Mouse (Mus musculus): ENCODE data around the gene Xpnpep3. TPM values are rescaled to one million over a fixed set of nuclear protein-coding genes. Genes with fewer than 3 reads are reported as not detected.
"Not testable (repeated sequence)": the region's sequence is repeated elsewhere in the genome, so short reads cannot be mapped to it uniquely, and the experiment has no call there.

The Xpnpep3 gene
- polyA plus RNA-seq, 1 experiment from 2014 or later: 12.2 TPM

GRCm38 (mm10) chr15:81408199-81408598 is 8.3 kb downstream of the Xpnpep3 start, which contains the start of gene Dnajb7:
Gene Dnajb7, minus strand, starts transcription at chr15:81408299.
- H3K4me1 ChIP-seq: no peaks in the 10 kb centered on the region
- whole genome bisulfite sequencing: 94% methylated on average over 1 of the region's 1 CpGs
- H3K27ac ChIP-seq: no peak within 1 kb of the TSS
- H3K4me2 ChIP-seq (replicated peaks): no peak within 1 kb of the TSS
- no peak within 1 kb of the TSS for H3K9ac ChIP-seq
- H3K36me3 ChIP-seq: no peaks in the 10 kb centered on the region
- H3K9me3 ChIP-seq: no peaks in the 10 kb centered on the region
- no peak within 1 kb of the TSS for H3K4me3 ChIP-seq
- no peak for ATAC-seq (ENCODE audit: low FRiP score, low read depth)
- H3K27me3 ChIP-seq: no peaks in the 10 kb centered on the region

GRCm38 (mm10) chr15:81416763-81417310 is 16.9 kb downstream of the Xpnpep3 start:
- H3K4me3 ChIP-seq: peak overlapping the region; percentile 36

GRCm38 (mm10) chr15:81418065-81418464 is 18.1 kb downstream of the Xpnpep3 start:
- Histone ChIP-seq H3K27ac (no peak overlapping the region), H3K27me3 (no peaks in the 10 kb centered on the region), H3K36me3 (no peaks in the 10 kb centered on the region; the same call in 1 of the 2 replicates), H3K4me2 (replicated peaks) (no peak overlapping the region), H3K4me1 (0 out of 2 replicates have a peak, but pooled peaks cover 6% of the 10 kb centered on the region), H3K9ac (no peak overlapping the region), H3K4me3 (no peak overlapping the region), H3K9me3 (no peaks in the 10 kb centered on the region)
- no peak for ATAC-seq (ENCODE audit: low FRiP score, low read depth)
- 83% methylated on average over 4 of the region's 4 CpGs for WGBS

More at GRCm38 (mm10) chr15:81416763-81417310, 16.9 kb downstream of the Xpnpep3 start:
- not testable (repeated sequence) for H3K27me3 ChIP-seq, H3K9me3 ChIP-seq, H3K36me3 ChIP-seq, H3K4me1 ChIP-seq
- H3K9ac ChIP-seq: peak overlapping the region; percentile 60
- 6% methylated on average over 22 of the region's 22 CpGs for WGBS
- H3K27ac ChIP-seq: peak overlapping the region; percentile 22; the same call in 1 of the 2 replicates
- H3K4me2 ChIP-seq (replicated peaks): peak overlapping the region; percentile 62
- ATAC-seq (ENCODE audit: low FRiP score, low read depth): peak; percentile 88

- H3K9me3 ChIP-seq: no peaks in the 10 kb centered on the region
- H3K27me3 ChIP-seq: no peaks in the 10 kb centered on the region
- no peak overlapping the region for H3K4me2 ChIP-seq (replicated peaks)
- H3K9ac ChIP-seq: no peak overlapping the region
- no peak overlapping the region for H3K4me3 ChIP-seq
- no peaks in the 10 kb centered on the region; the same call in 1 of the 2 replicates for H3K36me3 ChIP-seq
- WGBS: 45% methylated on average over 1 of the region's 1 CpGs
- H3K27ac ChIP-seq: no peak overlapping the region
- ATAC-seq (ENCODE audit: low FRiP score, low read depth): no peak
- H3K4me1 ChIP-seq: 0 out of 2 replicates have a peak, but pooled peaks cover 6% of the 10 kb centered on the region
Measured at GRCm38 (mm10) chr15:81421454-81421853, 21.5 kb downstream of the Xpnpep3 start.

GRCm38 (mm10) chr15:81422156-81422681 is 22.3 kb downstream of the Xpnpep3 start:
- 0 out of 2 replicates have a peak overlapping the region, but pooled peaks have one; percentile 25 for H3K9ac ChIP-seq
- H3K4me3 ChIP-seq: no peak overlapping the region
- 65% methylated on average over 7 of the region's 7 CpGs for WGBS
- H3K27me3 ChIP-seq: no peaks in the 10 kb centered on the region
- peaks cover 2% of the 10 kb centered on the region for H3K36me3 ChIP-seq
- H3K27ac ChIP-seq: no peak overlapping the region
- no peaks in the 10 kb centered on the region for H3K4me1 ChIP-seq
- ATAC-seq (ENCODE audit: low FRiP score, low read depth): no peak
- H3K9me3 ChIP-seq: no peaks in the 10 kb centered on the region
- H3K4me2 ChIP-seq (replicated peaks): no peak overlapping the region

GRCm38 (mm10) chr15:81425311-81425710 is 25.4 kb downstream of the Xpnpep3 start:
- Histone ChIP-seq H3K27ac (no peak overlapping the region), H3K4me1 (no peaks in the 10 kb centered on the region), H3K9ac (no peak overlapping the region)

GRCm38 (mm10) chr15:81427947-81428346 is 28.0 kb downstream of the Xpnpep3 start:
- Histone ChIP-seq H3K4me1 (no peaks in the 10 kb centered on the region), H3K9ac (no peak overlapping the region), H3K9me3 (no peaks in the 10 kb centered on the region), H3K4me2 (replicated peaks) (no peak overlapping the region), H3K27me3 (no peaks in the 10 kb centered on the region), H3K36me3 (peaks cover 39% of the 10 kb centered on the region), H3K4me3 (no peak overlapping the region), H3K27ac (no peak overlapping the region)
- 91% methylated on average over 2 of the region's 2 CpGs for WGBS
- no peak for ATAC-seq (ENCODE audit: low FRiP score, low read depth)

More at GRCm38 (mm10) chr15:81425311-81425710, 25.4 kb downstream of the Xpnpep3 start:
- Histone ChIP-seq H3K9me3 (no peaks in the 10 kb centered on the region), H3K27me3 (no peaks in the 10 kb centered on the region), H3K4me3 (no peak overlapping the region), H3K36me3 (peaks cover 15% of the 10 kb centered on the region), H3K4me2 (replicated peaks) (no peak overlapping the region)
- no peak for ATAC-seq (ENCODE audit: low FRiP score, low read depth)
- WGBS: 88% methylated on average over 3 of the region's 3 CpGs

GRCm38 (mm10) chr15:81431195-81431594 is 31.3 kb downstream of the Xpnpep3 start:
- no peak overlapping the region for H3K9ac ChIP-seq
- no peak overlapping the region for H3K27ac ChIP-seq
- no peaks in the 10 kb centered on the region for H3K27me3 ChIP-seq
- H3K36me3 ChIP-seq: peaks cover 42% of the 10 kb centered on the region
- no peak overlapping the region for H3K4me2 ChIP-seq (replicated peaks)
- no peak for ATAC-seq (ENCODE audit: low FRiP score, low read depth)
- WGBS: 63% methylated on average over 1 of the region's 1 CpGs
- no peaks in the 10 kb centered on the region for H3K9me3 ChIP-seq
- H3K4me1 ChIP-seq: no peaks in the 10 kb centered on the region
- H3K4me3 ChIP-seq: no peak overlapping the region

GRCm38 (mm10) chr15:81438345-81438744 is 38.4 kb downstream of the Xpnpep3 start:
- Histone ChIP-seq H3K9ac (no peak overlapping the region), H3K27me3 (no peaks in the 10 kb centered on the region), H3K4me3 (no peak overlapping the region), H3K4me2 (replicated peaks) (no peak overlapping the region), H3K27ac (no peak overlapping the region), H3K9me3 (no peaks in the 10 kb centered on the region), H3K4me1 (no peaks in the 10 kb centered on the region), H3K36me3 (peaks cover 26% of the 10 kb centered on the region)
- 89% methylated on average over 1 of the region's 1 CpGs for WGBS
- ATAC-seq (ENCODE audit: low FRiP score, low read depth): no peak

GRCm38 (mm10) chr15:81439236-81439635 is 39.3 kb downstream of the Xpnpep3 start:
- no peaks in the 10 kb centered on the region for H3K9me3 ChIP-seq
- no peak for ATAC-seq (ENCODE audit: low FRiP score, low read depth)
- H3K36me3 ChIP-seq: peaks cover 26% of the 10 kb centered on the region
- H3K27me3 ChIP-seq: no peaks in the 10 kb centered on the region
- H3K4me2 ChIP-seq (replicated peaks): no peak overlapping the region
- H3K4me3 ChIP-seq: no peak overlapping the region
- no peak overlapping the region for H3K27ac ChIP-seq
- H3K9ac ChIP-seq: no peak overlapping the region
- H3K4me1 ChIP-seq: no peaks in the 10 kb centered on the region

- H3K9me3 ChIP-seq: no peaks in the 10 kb centered on the region
- 43% methylated on average over 3 of the region's 3 CpGs for WGBS
- H3K9ac ChIP-seq: no peak overlapping the region
- no peak overlapping the region for H3K4me2 ChIP-seq (replicated peaks)
- peaks cover 40% of the 10 kb centered on the region for H3K36me3 ChIP-seq
- no peak; the same call in 1 of the 2 replicates for ATAC-seq (ENCODE audit: low FRiP score, low read depth)
- H3K4me3 ChIP-seq: no peak overlapping the region
- no peaks in the 10 kb centered on the region for H3K27me3 ChIP-seq
- no peaks in the 10 kb centered on the region for H3K4me1 ChIP-seq
- H3K27ac ChIP-seq: no peak overlapping the region
Measured at GRCm38 (mm10) chr15:81448463-81448862, 48.5 kb downstream of the Xpnpep3 start.

- ATAC-seq (ENCODE audit: low FRiP score, low read depth): no peak
- no peak overlapping the region for H3K9ac ChIP-seq
- no peak overlapping the region for H3K4me2 ChIP-seq (replicated peaks)
- H3K36me3 ChIP-seq: peaks cover 14% of the 10 kb centered on the region
- no peaks in the 10 kb centered on the region for H3K27me3 ChIP-seq
- 87% methylated on average over 7 of the region's 7 CpGs for WGBS
- H3K9me3 ChIP-seq: peaks cover 14% of the 10 kb centered on the region
- H3K4me1 ChIP-seq: peaks cover 6% of the 10 kb centered on the region
- no peak overlapping the region for H3K27ac ChIP-seq
- H3K4me3 ChIP-seq: no peak overlapping the region
Measured at GRCm38 (mm10) chr15:81461523-81461922, 61.6 kb downstream of the Xpnpep3 start.
